Mouse (Mus musculus): ENCODE data around the gene Irak3.

Irak3 gene

GRCm38 (mm10) chr10:120202467-120203250, 729 bp upstream of the Irak3 start:
- DNase-seq, result no peak

- no peak for DNase-seq
Observed at GRCm38 (mm10) chr10:120201131-120201921, 604 bp downstream of the Irak3 start, which contains the start of gene Tmbim4. Tmbim4 (plus strand) TSS chr10:120201590.

GRCm38 (mm10) chr10:120197061-120197835, 4.7 kb downstream of the Irak3 start:
- no peak for DNase-seq

- DNase-seq, result no peak
Observed at GRCm38 (mm10) chr10:120193255-120193654, 8.7 kb downstream of the Irak3 start.

GRCm38 (mm10) chr10:120192278-120192677, 9.7 kb downstream of the Irak3 start:
- no peak for DNase-seq

- DNase-seq, result no peak
Observed at GRCm38 (mm10) chr10:120191165-120191564, 10.8 kb downstream of the Irak3 start.

GRCm38 (mm10) chr10:120189782-120190181, 12.1 kb downstream of the Irak3 start:
- no peak for DNase-seq

- no peak for DNase-seq
Observed at GRCm38 (mm10) chr10:120189276-120189675, 12.7 kb downstream of the Irak3 start.

- DNase-seq, result no peak
Observed at GRCm38 (mm10) chr10:120188513-120188912, 13.4 kb downstream of the Irak3 start.

- DNase-seq, result no peak
Observed at GRCm38 (mm10) chr10:120183342-120183741, 18.6 kb downstream of the Irak3 start.

- no peak for DNase-seq
Observed at GRCm38 (mm10) chr10:120182887-120183286, 19.0 kb downstream of the Irak3 start.

- no peak for DNase-seq
Observed at GRCm38 (mm10) chr10:120174192-120174705, 27.7 kb downstream of the Irak3 start.

GRCm38 (mm10) chr10:120171340-120171739, 30.6 kb downstream of the Irak3 start:
- DNase-seq, result no peak

GRCm38 (mm10) chr10:120170277-120170676, 31.7 kb downstream of the Irak3 start:
- no peak for DNase-seq

GRCm38 (mm10) chr10:120169841-120170240, 32.1 kb downstream of the Irak3 start:
- no peak for DNase-seq

GRCm38 (mm10) chr10:120169064-120169463, 32.9 kb downstream of the Irak3 start:
- no peak for DNase-seq

GRCm38 (mm10) chr10:120168070-120168469, 33.9 kb downstream of the Irak3 start:
- DNase-seq, result no peak

GRCm38 (mm10) chr10:120165793-120166503, 36.0 kb downstream of the Irak3 start:
- DNase-seq, result no peak

- DNase-seq, result no peak
Observed at GRCm38 (mm10) chr10:120164931-120165792, 36.8 kb downstream of the Irak3 start.

GRCm38 (mm10) chr10:120163490-120163889, 38.4 kb downstream of the Irak3 start:
- DNase-seq, result no peak

GRCm38 (mm10) chr10:120162840-120163239, 39.1 kb downstream of the Irak3 start:
- no peak for DNase-seq

Data from cerebellum, adult 11-12 months (tissue).